Mouse (Mus musculus) limb, embryonic 14.5 days (tissue): ENCODE data around the gene Gm6871. TPM values are rescaled to one million over a fixed set of nuclear protein-coding genes. Genes with fewer than 3 reads are reported as not detected.
A peak's percentile ranks its signal among the peaks of the same experiment; 100 is the strongest.
"Not testable (repeated sequence)": the region's sequence is repeated elsewhere in the genome, so short reads cannot be mapped to it uniquely, and the experiment has no call there.

ENCODE experiments used
- ATAC-seq: fragments of 200-750 bp; cut with Nextera tagmentation; 2 replicates; pipeline ENCODE4 v1.8.0; 2017; ENCODE audit warnings: low read depth, moderate number of reproducible peaks, moderate TSS enrichment; ENCODE audit not compliant: low FRiP score
- DNase-seq: peaks from one replicate; pipeline ENCODE4 v3.0.0-alpha.2; 2015; ENCODE audit warnings: low spot score
- H3K27ac ChIP-seq: fragments of 300-500 bp; sonication (generic); replicated peaks from 2 replicates; pipeline ENCODE4 v1.5.1; 2014; ENCODE audit warnings: low read depth, mild to moderate bottlenecking, low read length, moderate library complexity, mixed read lengths
- H3K27me3 ChIP-seq: fragments of 300-500 bp; sonication (generic); 2 replicates; pipeline ENCODE4 v1.6.1; 2014; ENCODE audit warnings: low read length, mixed read lengths; ENCODE audit not compliant: control insufficient read depth, insufficient read depth
- H3K36me3 ChIP-seq: fragments of 300-500 bp; sonication (generic); 2 replicates; pipeline ENCODE4 v1.6.1; 2014; ENCODE audit warnings: mild to moderate bottlenecking, low read length, moderate library complexity, mixed read lengths; ENCODE audit not compliant: control insufficient read depth, insufficient read depth
- H3K4me1 ChIP-seq: fragments of 300-500 bp; sonication (generic); 2 replicates; pipeline ENCODE4 v1.6.1; 2014; ENCODE audit warnings: antibody characterized with exemption, low read length, mixed read lengths; ENCODE audit not compliant: control insufficient read depth, insufficient read depth
- H3K4me2 ChIP-seq: fragments of 300-500 bp; sonication (generic); replicated peaks from 2 replicates; pipeline ENCODE4 v1.6.1; 2014; ENCODE audit warnings: low read depth, mild to moderate bottlenecking, low read length, moderate library complexity; ENCODE audit not compliant: severe bottlenecking
- H3K4me3 ChIP-seq: fragments of 300-500 bp; sonication (generic); replicated peaks from 2 replicates; pipeline ENCODE4 v1.5.1; 2014; ENCODE audit warnings: low read length
- H3K9ac ChIP-seq: fragments of 300-500 bp; sonication (generic); 2 replicates; pipeline ENCODE4 v1.6.1; 2014; ENCODE audit warnings: mild to moderate bottlenecking, low read depth, low read length, moderate library complexity; ENCODE audit not compliant: severe bottlenecking
- H3K9me3 ChIP-seq: fragments of 300-500 bp; sonication (generic); 2 replicates; pipeline ENCODE4 v1.6.1; 2016; ENCODE audit warnings: low read length; ENCODE audit not compliant: control insufficient read depth
- POLR2A ChIP-seq: fragments of 200-500 bp; IDR thresholded peaks from 2 replicates; pipeline ENCODE4 v1.8.0; 2012; ENCODE audit warnings: inconsistent platforms, mild to moderate bottlenecking, moderate library complexity, borderline replicate concordance; ENCODE audit not compliant: insufficient read depth, insufficient read length; ENCODE audit errors: extremely low read depth
- WGBS: fragments of 180-500 bp; shearing (Covaris S2); extraction: QIAGEN DNeasy Blood & Tissue Kit; methylation state at CpG from one replicate; pipeline ENCODE4 v1.1.7; 2014; 5-methylcytosine and 5-hydroxymethylcytosine counted together
- polyA plus RNA-seq, 2 experiments: library from polyadenylated mRNA; depleted of rRNA in 1 of 2; stranded (reverse) in 1 of 2; unstranded in 1 of 2; fragments of >200 nt; fragmentation: Nextera tagmentation in 1 of 2; extraction: Ambion mirVana in 1 of 2; gene quantifications; 2 replicates each; pipeline versions ENCODE4 v1.2.1 to v1.2.3; 2012 to 2014

Gene Gm6871
- polyA plus RNA-seq, 2 experiments, result not detected

DNA sequence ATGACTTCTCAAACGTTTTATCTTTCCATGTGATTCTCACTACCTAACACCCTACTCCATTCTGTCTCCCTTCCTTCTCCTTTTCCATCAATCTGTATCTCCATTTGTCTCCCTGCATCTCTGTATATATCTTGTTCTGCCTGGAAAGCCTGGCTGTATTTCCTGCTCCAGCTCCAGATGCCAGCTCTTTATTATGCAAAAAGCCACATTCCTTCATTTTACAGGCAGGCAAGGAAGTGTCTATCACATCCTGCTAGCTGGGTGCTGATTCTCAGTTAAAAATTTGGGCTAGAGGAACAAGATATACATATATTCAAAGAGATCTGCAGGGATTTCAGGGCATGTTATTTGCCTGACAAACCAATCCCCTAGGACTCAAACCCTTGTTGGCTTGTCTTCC is 61.3 kb downstream of the Gm6871 start:
- Histone ChIP-seq H3K27ac (no peak overlapping the region), H3K9me3 (peaks cover 4% of the 10 kb centered on the region; the same call in 1 of the 2 replicates), H3K27me3 (no peaks in the 10 kb centered on the region), H3K4me2 (no peak overlapping the region), H3K4me1 (no peaks in the 10 kb centered on the region), H3K9ac (no peak overlapping the region), H3K4me3 (no peak overlapping the region), H3K36me3 (no peaks in the 10 kb centered on the region)
- no peak for ATAC-seq
- WGBS, result 10% methylated on average over 1 of the region's 1 CpGs
- no peak for DNase-seq
- no peak for TF ChIP-seq POLR2A

DNA sequence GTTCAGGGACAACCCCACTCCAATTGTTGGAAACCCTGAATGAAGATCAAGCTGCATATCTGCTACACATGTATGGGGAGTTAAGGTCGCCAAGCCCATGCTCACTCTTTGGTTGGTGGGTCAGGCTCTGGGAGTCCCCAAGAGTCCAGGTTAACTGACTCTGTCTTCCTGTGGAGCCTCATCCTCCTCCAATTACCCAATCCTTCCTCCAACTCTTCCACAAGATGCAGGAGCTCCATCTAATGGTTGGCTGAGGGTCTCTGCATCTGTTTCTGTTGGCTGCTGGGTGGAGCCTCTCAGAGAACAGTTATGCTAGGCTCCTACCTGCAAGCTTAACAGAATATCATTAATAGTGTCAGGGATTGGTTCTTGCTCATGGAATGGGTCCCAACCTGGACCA is 71.1 kb downstream of the Gm6871 start:
- ATAC-seq (no peak), DNase-seq (no peak)
- Histone ChIP-seq H3K27ac (no peak overlapping the region), H3K4me1 (no peaks in the 10 kb centered on the region), H3K9ac (no peak overlapping the region), H3K9me3 (no peaks in the 10 kb centered on the region), H3K4me3 (no peak overlapping the region), H3K36me3 (no peaks in the 10 kb centered on the region), H3K4me2 (no peak overlapping the region), H3K27me3 (no peaks in the 10 kb centered on the region)
- no peak for TF ChIP-seq POLR2A
- WGBS, result 55% methylated on average over 1 of the region's 1 CpGs

DNA sequence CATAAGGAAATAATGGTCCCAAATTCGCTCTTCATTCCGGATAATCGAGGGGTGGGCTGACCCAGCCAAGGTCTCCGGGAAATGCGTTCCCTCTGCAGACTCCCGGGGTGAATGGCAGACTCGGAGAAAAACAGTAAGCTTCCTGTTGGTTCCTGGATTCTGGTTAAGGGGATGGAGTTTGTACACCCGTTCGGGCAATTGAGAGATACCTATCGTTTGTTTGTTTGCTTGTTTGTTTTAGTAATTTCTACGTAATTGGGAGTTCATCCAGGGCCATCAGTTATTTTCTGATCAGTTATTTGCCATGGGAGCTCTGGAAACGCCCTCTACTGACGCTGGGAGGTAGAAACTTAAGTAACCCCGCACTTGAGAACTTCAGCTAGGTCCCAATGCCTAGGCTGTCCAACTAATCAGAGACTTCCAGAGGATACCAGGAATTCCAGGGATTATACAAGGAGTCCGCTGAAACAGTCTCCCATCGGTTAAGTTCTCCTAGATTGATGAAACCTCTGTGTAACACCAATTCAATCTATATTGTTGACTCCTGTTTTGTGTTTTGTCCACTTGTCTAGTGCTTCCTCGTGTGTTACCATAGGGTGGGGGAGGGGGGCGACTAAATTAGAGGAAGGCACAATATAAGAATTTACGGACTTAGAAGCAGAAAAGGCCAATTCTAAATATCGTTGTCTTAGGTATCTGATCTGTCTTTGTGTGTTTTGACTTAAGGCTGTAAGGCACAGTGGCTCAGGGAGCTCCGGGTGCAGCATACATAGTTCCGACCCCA is 73.1 kb downstream of the Gm6871 start:
- H3K27me3 ChIP-seq, result no peaks in the 10 kb centered on the region
- H3K4me1 ChIP-seq, result no peaks in the 10 kb centered on the region
- H3K27ac ChIP-seq, result no peak overlapping the region
- H3K4me2 ChIP-seq, result peak overlapping the region; percentile 63
- peak; percentile 16 for DNase-seq
- H3K9me3 ChIP-seq, result 0 out of 2 replicates have a peak, but pooled peaks cover 4% of the 10 kb centered on the region
- H3K9ac ChIP-seq, result peak overlapping the region; percentile 26; the same call in 1 of the 2 replicates
- H3K36me3 ChIP-seq, result 0 out of 2 replicates have a peak, but pooled peaks cover under 1% of the 10 kb centered on the region
- ATAC-seq, result no peak
- TF ChIP-seq POLR2A, result no peak
- peak overlapping the region; percentile 59 for H3K4me3 ChIP-seq
- 22% methylated on average over 22 of the region's 22 CpGs for WGBS

DNA sequence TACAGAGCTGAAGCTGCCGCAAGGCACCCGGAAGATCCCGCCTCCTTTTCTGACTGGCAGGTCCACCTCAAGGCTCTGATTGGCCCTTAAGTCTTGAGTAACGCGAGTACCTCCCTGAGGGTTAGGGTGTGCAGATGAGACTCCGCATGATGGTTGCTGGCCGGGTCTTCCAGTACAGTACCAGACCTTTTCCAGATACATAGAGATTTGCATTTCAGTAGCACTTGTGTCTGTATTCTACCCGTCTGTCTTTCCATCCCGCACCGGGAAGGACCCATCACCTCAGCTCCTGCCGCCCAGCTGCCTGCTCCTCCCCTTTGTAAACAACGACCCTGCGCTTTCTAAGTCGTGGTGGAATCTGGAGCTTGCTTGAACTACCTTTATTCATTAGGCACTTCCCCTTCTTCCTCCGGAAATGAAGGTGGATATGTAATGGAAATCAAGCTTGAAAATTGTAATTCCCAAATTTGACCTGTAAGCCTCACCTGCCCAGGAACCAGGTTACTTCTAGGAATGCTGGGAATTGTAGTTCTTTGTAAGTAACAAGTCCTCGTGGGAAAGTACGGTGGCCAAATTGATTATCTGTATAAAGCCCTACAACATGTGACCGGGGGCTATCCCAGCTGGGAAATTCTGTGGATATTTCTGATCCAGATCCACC is 73.9 kb downstream of the Gm6871 start, which contains the start of the genes Gm20449 and AW146154:
Gene Gm20449, minus strand, starts transcription at position 29 of the 661 bp plus-strand sequence.
Gene AW146154, minus strand, starts transcription at position 502 of the 661 bp plus-strand sequence.
- H3K4me2 ChIP-seq, result peak within 1 kb of the TSS; percentile 63
- 0 out of 2 replicates have a peak, but pooled peaks cover 5% of the 10 kb centered on the region for H3K36me3 ChIP-seq
- peak; percentile 97 for ATAC-seq
- 0 out of 2 replicates have a peak, but pooled peaks cover 9% of the 10 kb centered on the region for H3K9me3 ChIP-seq
- no peaks in the 10 kb centered on the region for H3K27me3 ChIP-seq
- DNase-seq, result peak; percentile 89
- peak within 1 kb of the TSS; percentile 59 for H3K4me3 ChIP-seq
- peak within 1 kb of the TSS; percentile 29; the same call in 1 of the 2 replicates for H3K27ac ChIP-seq
- peak; percentile 10; the same call in 1 of the 2 replicates for TF ChIP-seq POLR2A
- peak within 1 kb of the TSS; percentile 58 for H3K9ac ChIP-seq
- no peaks in the 10 kb centered on the region for H3K4me1 ChIP-seq
- under 1% methylated on average over 18 of the region's 18 CpGs for WGBS

DNA sequence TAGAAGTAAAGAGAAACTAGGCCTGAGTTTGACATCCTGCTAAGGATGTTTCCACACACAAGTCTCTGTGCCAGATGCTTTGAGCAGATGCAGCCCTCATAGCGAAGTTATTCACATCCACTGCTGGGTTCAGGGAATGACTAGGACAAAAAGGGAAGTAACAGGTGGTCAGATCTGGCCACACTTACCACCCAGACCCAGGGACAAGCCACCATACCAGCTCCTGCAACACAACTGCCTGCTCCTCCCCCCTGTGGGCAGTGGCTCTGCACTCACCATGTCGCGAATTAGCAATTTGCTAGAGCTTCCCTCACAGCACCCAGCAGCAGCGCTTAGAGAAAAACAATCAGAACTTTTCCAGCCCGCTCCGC is 74.5 kb downstream of the Gm6871 start:
- ATAC-seq, result peak; percentile 74
- Histone ChIP-seq H3K4me2 (peak overlapping the region; percentile 63), H3K4me3 (peak overlapping the region; percentile 59), H3K9ac (peak overlapping the region; percentile 58)
- not testable (repeated sequence) for H3K36me3 ChIP-seq, H3K9me3 ChIP-seq, H3K27me3 ChIP-seq, DNase-seq, H3K27ac ChIP-seq, H3K4me1 ChIP-seq
- peak; percentile 33; the same call in 1 of the 2 replicates for TF ChIP-seq POLR2A
- 0% methylated on average over 6 of the region's 6 CpGs for whole genome bisulfite sequencing

DNA sequence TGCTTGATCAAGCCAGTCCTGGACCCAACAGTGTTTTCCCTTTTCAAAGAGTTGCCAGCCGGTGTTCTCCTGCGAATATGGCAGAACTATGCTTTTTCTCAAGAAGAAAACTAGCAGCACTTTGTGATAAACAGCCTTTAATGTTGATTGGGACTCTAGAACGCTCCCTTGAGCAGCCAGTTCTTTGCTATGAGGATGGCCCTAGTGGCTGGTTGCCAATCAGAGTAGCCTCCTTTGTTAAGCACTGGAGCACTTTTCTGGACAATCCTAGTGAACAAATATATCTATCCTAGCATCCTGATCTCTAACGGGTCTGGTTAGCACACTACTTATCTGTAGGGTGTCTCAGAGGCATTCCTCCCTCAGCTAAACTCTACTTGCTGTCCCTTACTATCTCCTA is 75.0 kb downstream of the Gm6871 start:
- WGBS, result 62% methylated on average over 2 of the region's 4 CpGs
- not testable (repeated sequence) for ATAC-seq

More for the DNA sequence above, 75.0 kb downstream of the Gm6871 start:
- not testable (repeated sequence) for H3K36me3 ChIP-seq, DNase-seq, H3K27me3 ChIP-seq, H3K27ac ChIP-seq, H3K4me1 ChIP-seq
- Histone ChIP-seq H3K4me3 (peak overlapping the region; percentile 59), H3K9me3 (0 out of 2 replicates have a peak, but pooled peaks cover 12% of the 10 kb centered on the region), H3K9ac (peak overlapping the region; percentile 58; the same call in 1 of the 2 replicates), H3K4me2 (peak overlapping the region; percentile 63)
